Mouse (Mus musculus) bone marrow, adult 2 months (tissue): Measurements from ENCODE around the gene Daw1.

Experiments used
- CTCF ChIP-seq: fragments of 200-500 bp; IDR thresholded peaks from 2 replicates; pipeline ENCODE4 v1.5.1; 2011; ENCODE audit warnings: low read length, control low read depth; ENCODE audit not compliant: control insufficient read depth, insufficient read depth
- POLR2A ChIP-seq: fragments of 200-500 bp; IDR thresholded peaks from 2 replicates; pipeline ENCODE4 v1.6.1; 2011; ENCODE audit warnings: low read depth, mild to moderate bottlenecking, control low read depth, low read length, borderline replicate concordance; ENCODE audit not compliant: control insufficient read depth

DNA sequence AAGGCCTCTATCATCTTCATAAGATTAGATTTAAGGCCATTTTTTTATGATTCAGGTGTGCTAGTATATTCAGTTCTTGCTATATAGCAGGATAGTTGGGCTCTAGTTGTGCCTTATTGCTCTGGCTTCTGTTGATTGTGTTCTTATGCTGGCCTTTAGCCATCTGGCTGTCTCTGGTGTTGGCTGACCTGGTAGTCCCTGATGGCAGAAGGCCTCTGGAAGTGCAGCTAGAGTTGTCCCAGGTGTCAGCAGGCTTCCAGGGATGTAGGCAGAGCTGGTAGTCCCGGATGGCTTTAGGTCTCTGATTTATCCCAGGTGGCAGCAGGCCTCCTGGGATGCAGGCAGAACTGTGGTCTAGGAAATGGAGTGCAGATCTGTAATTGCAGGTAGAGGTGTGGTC, 16.4 kb downstream of the Daw1 start:
- TF ChIP-seq CTCF = no peak
- no peak for TF ChIP-seq POLR2A
